Mouse (Mus musculus) CH12.LX (cell line): ENCODE data around the gene Rgl2. TPM values are rescaled to one million over a fixed set of nuclear protein-coding genes. Genes with fewer than 3 reads are reported as not detected.

Experiments used
- DNase-seq: peaks from one replicate; pipeline ENCODE4 v3.0.0-alpha.2; 2013; ENCODE audit errors: extremely low read depth
- H3K27ac ChIP-seq: 2 replicates; pipeline ENCODE4 v1.5.1; 2012; ENCODE audit warnings: low read depth, mild to moderate bottlenecking, control low read depth, moderate library complexity; ENCODE audit not compliant: insufficient read depth
- H3K27me3 ChIP-seq: replicated peaks from 2 replicates; pipeline ENCODE3; 2012; ENCODE audit warnings: inconsistent platforms
- H3K36me3 ChIP-seq, 2 experiments: replicated peaks in 1 of 2; 2 replicates each; pipeline versions ENCODE3 to v1.6.1; 2012; ENCODE audit warnings: inconsistent platforms in 1 of 2, low read length in 1 of 2, mild to moderate bottlenecking in 1 of 2, mixed read lengths in 1 of 2, moderate library complexity in 1 of 2; ENCODE audit not compliant: control insufficient read depth in 1 of 2, insufficient read depth in 1 of 2
- H3K4me1 ChIP-seq, 2 experiments: 2 replicates each; pipeline ENCODE4 v1.6.1; 2012; ENCODE audit warnings: inconsistent platforms in 1 of 2, moderate library complexity in 1 of 2; ENCODE audit not compliant: insufficient read depth in 2 of 2, control insufficient read depth in 1 of 2
- H3K4me2 ChIP-seq: 2 replicates; pipeline ENCODE4 v1.6.1; 2012; ENCODE audit warnings: low read depth, mild to moderate bottlenecking, control low read depth; ENCODE audit not compliant: poor library complexity, insufficient read depth, severe bottlenecking
- H3K4me3 ChIP-seq, 3 experiments: fragments of 150-350 bp in 1 of 3; sonication (generic) in 1 of 3; replicated peaks in 1 of 3; 2 replicates each; pipeline versions ENCODE3 to v1.5.1; 2011 to 2012; ENCODE audit warnings: low read depth in 2 of 3, low read length in 2 of 3, mild to moderate bottlenecking in 2 of 3, moderate library complexity in 2 of 3, control low read depth in 1 of 3, improper control_type of control experiment in 1 of 3, inconsistent platforms in 1 of 3, mixed read lengths in 1 of 3; ENCODE audit not compliant: poor library complexity in 1 of 3
- H3K79me2 ChIP-seq: replicated peaks from 2 replicates; pipeline ENCODE4 v1.6.1; 2012; ENCODE audit warnings: mild to moderate bottlenecking, moderate library complexity; ENCODE audit not compliant: control insufficient read depth, poor library complexity, insufficient read depth, severe bottlenecking; ENCODE audit errors: extremely low read depth
- H3K9ac ChIP-seq: 2 replicates; pipeline ENCODE4 v1.6.1; 2012; ENCODE audit warnings: low read depth, mild to moderate bottlenecking, control low read depth, moderate library complexity; ENCODE audit not compliant: insufficient read depth
- H3K9me3 ChIP-seq: replicated peaks from 2 replicates; pipeline ENCODE3; 2012; ENCODE audit warnings: low read length, inconsistent platforms, mixed read lengths
- CHD1 ChIP-seq: IDR thresholded peaks from 2 replicates; pipeline ENCODE4 v1.6.1; 2012; ENCODE audit warnings: low read depth, low read length, improper control_type of control experiment, inconsistent platforms
- CHD2 ChIP-seq: IDR thresholded peaks from 2 replicates; pipeline ENCODE4 v1.6.1; 2011; ENCODE audit warnings: low read length, improper control_type of control experiment
- CTCF ChIP-seq, 2 experiments: IDR thresholded peaks in 1 of 2; conservative IDR thresholded peaks in 1 of 2; 2 replicates each; pipeline ENCODE4 v1.5.1; 2011 to 2012; ENCODE audit warnings: low read depth in 2 of 2, low read length in 2 of 2, improper control_type of control experiment in 1 of 2, inconsistent platforms in 1 of 2, mild to moderate bottlenecking in 1 of 2, moderate library complexity in 1 of 2
- E2F4 ChIP-seq: IDR thresholded peaks from 2 replicates; pipeline ENCODE4 v1.6.1; 2011; ENCODE audit warnings: low read depth, low read length, improper control_type of control experiment; ENCODE audit not compliant: insufficient replicate concordance
- ELF1 ChIP-seq: IDR thresholded peaks from 2 replicates; pipeline ENCODE4 v1.6.1; 2014; ENCODE audit warnings: low read depth, mild to moderate bottlenecking, inconsistent platforms, low read length, improper control_type of control experiment
- EP300 ChIP-seq: IDR thresholded peaks from 2 replicates; pipeline ENCODE4 v1.6.1; 2011; ENCODE audit warnings: low read length, improper control_type of control experiment
- ETS1 ChIP-seq: conservative IDR thresholded peaks from 2 replicates; pipeline ENCODE4 v1.6.1; 2012; ENCODE audit warnings: low read depth, mild to moderate bottlenecking, inconsistent platforms, low read length, improper control_type of control experiment, moderate library complexity
- GABPA ChIP-seq: IDR thresholded peaks from 2 replicates; pipeline ENCODE4 v1.6.1; 2012; ENCODE audit warnings: low read depth, low read length, improper control_type of control experiment, inconsistent platforms; ENCODE audit not compliant: insufficient replicate concordance
- HCFC1 ChIP-seq: IDR thresholded peaks from 2 replicates; pipeline ENCODE4 v1.6.1; 2012; ENCODE audit warnings: low read depth, mild to moderate bottlenecking, inconsistent platforms, low read length, improper control_type of control experiment
- IRF4 ChIP-seq: IDR thresholded peaks from 2 replicates; pipeline ENCODE4 v1.6.1; 2014; ENCODE audit warnings: low read depth, mild to moderate bottlenecking, inconsistent platforms, low read length, improper control_type of control experiment
- JUN ChIP-seq: IDR thresholded peaks from 2 replicates; pipeline ENCODE4 v1.6.1; 2011; ENCODE audit warnings: low read depth, mild to moderate bottlenecking, low read length, improper control_type of control experiment, moderate library complexity; ENCODE audit not compliant: insufficient read depth
- JUND ChIP-seq: conservative IDR thresholded peaks from 2 replicates; pipeline ENCODE4 v1.6.1; 2011; ENCODE audit warnings: low read depth, low read length, improper control_type of control experiment
- KAT2A ChIP-seq: IDR thresholded peaks from 2 replicates; pipeline ENCODE4 v1.6.1; 2012; ENCODE audit warnings: low read length, improper control_type of control experiment, inconsistent platforms; ENCODE audit not compliant: insufficient replicate concordance
- MAFK ChIP-seq: IDR thresholded peaks from 2 replicates; pipeline ENCODE4 v1.6.1; 2011; ENCODE audit warnings: low read length, improper control_type of control experiment; ENCODE audit not compliant: insufficient replicate concordance
- MAX ChIP-seq: IDR thresholded peaks from 2 replicates; pipeline ENCODE4 v1.6.1; 2011; ENCODE audit warnings: low read length, improper control_type of control experiment
- MAZ ChIP-seq: IDR thresholded peaks from 2 replicates; pipeline ENCODE4 v1.6.1; 2012; ENCODE audit warnings: low read depth, mild to moderate bottlenecking, inconsistent platforms, low read length, improper control_type of control experiment, moderate library complexity
- MEF2A ChIP-seq: IDR thresholded peaks from 2 replicates; pipeline ENCODE4 v1.6.1; 2014; ENCODE audit warnings: low read depth, mild to moderate bottlenecking, inconsistent platforms, low read length, improper control_type of control experiment, borderline replicate concordance
- MXI1 ChIP-seq: IDR thresholded peaks from 2 replicates; pipeline ENCODE4 v1.6.1; 2011; ENCODE audit warnings: mild to moderate bottlenecking, low read depth, low read length, improper control_type of control experiment
- MYC ChIP-seq: IDR thresholded peaks from 2 replicates; pipeline ENCODE4 v1.6.1; 2011; ENCODE audit warnings: low read depth, mild to moderate bottlenecking, improper control_type of control experiment, low read length
- NELFE ChIP-seq: IDR thresholded peaks from 2 replicates; pipeline ENCODE4 v1.6.1; 2011; ENCODE audit warnings: low read depth, low read length, improper control_type of control experiment
- NRF1 ChIP-seq: IDR thresholded peaks from 2 replicates; pipeline ENCODE4 v1.6.1; 2014; ENCODE audit warnings: low read depth, mild to moderate bottlenecking, inconsistent platforms, low read length, improper control_type of control experiment, moderate library complexity
- PAX5 ChIP-seq: IDR thresholded peaks from 2 replicates; pipeline ENCODE4 v1.6.1; 2012; ENCODE audit warnings: low read length, inconsistent platforms, mixed read lengths
- POLR2A ChIP-seq: IDR thresholded peaks from 2 replicates; pipeline ENCODE4 v1.6.1; 2011; ENCODE audit warnings: low read depth, mild to moderate bottlenecking, improper control_type of control experiment, low read length
- POLR2AphosphoS2 ChIP-seq: IDR thresholded peaks from 2 replicates; pipeline ENCODE4 v1.6.1; 2011; ENCODE audit warnings: low read depth, low read length, improper control_type of control experiment
- RAD21 ChIP-seq: IDR thresholded peaks from 2 replicates; pipeline ENCODE4 v1.6.1; 2011; ENCODE audit warnings: low read depth, mild to moderate bottlenecking, low read length, improper control_type of control experiment, moderate library complexity
- RCOR1 ChIP-seq: conservative IDR thresholded peaks from 2 replicates; pipeline ENCODE4 v1.6.1; 2012; ENCODE audit warnings: low read depth, mild to moderate bottlenecking, inconsistent platforms, low read length, improper control_type of control experiment
- SIN3A ChIP-seq: IDR thresholded peaks from 2 replicates; pipeline ENCODE4 v1.6.1; 2012; ENCODE audit warnings: low read length, improper control_type of control experiment, inconsistent platforms
- SMC3 ChIP-seq: IDR thresholded peaks from 2 replicates; pipeline ENCODE4 v1.6.1; 2011; ENCODE audit warnings: low read depth, low read length, improper control_type of control experiment
- TBP ChIP-seq: conservative IDR thresholded peaks from 2 replicates; pipeline ENCODE4 v1.6.1; 2011; ENCODE audit warnings: low read depth, low read length, improper control_type of control experiment
- TCF12 ChIP-seq: IDR thresholded peaks from 2 replicates; pipeline ENCODE4 v1.6.1; 2014; ENCODE audit warnings: low read depth, mild to moderate bottlenecking, inconsistent platforms, low read length, improper control_type of control experiment
- UBTF ChIP-seq: IDR thresholded peaks from 2 replicates; pipeline ENCODE4 v1.6.1; 2012; ENCODE audit warnings: low read depth, mild to moderate bottlenecking, inconsistent platforms, low read length, improper control_type of control experiment, moderate library complexity
- USF1 ChIP-seq: IDR thresholded peaks from 2 replicates; pipeline ENCODE4 v1.6.1; 2014; ENCODE audit warnings: low read depth, mild to moderate bottlenecking, inconsistent platforms, low read length, improper control_type of control experiment
- USF2 ChIP-seq: conservative IDR thresholded peaks from 2 replicates; pipeline ENCODE4 v1.6.1; 2011; ENCODE audit warnings: low read depth, low read length, improper control_type of control experiment
- ZC3H11A ChIP-seq: IDR thresholded peaks from 2 replicates; pipeline ENCODE4 v1.6.1; 2012; ENCODE audit warnings: low read depth, mild to moderate bottlenecking, inconsistent platforms, low read length, improper control_type of control experiment
- ZKSCAN1 ChIP-seq: IDR thresholded peaks from 2 replicates; pipeline ENCODE4 v1.6.1; 2012; ENCODE audit warnings: low read depth, inconsistent platforms, low read length, improper control_type of control experiment, borderline replicate concordance
- ZMIZ1 ChIP-seq: IDR thresholded peaks from 2 replicates; pipeline ENCODE4 v1.6.1; 2012; ENCODE audit warnings: low read depth, mild to moderate bottlenecking, inconsistent platforms, low read length, improper control_type of control experiment
- ZNF384 ChIP-seq: IDR thresholded peaks from 2 replicates; pipeline ENCODE4 v1.6.1; 2012; ENCODE audit warnings: low read depth, low read length, improper control_type of control experiment, inconsistent platforms
- dilution Hi-C: fragments of 300-500 bp; cut with MboI; formaldehyde crosslinking; loops from 2 replicates; pipeline ENCODE4 v1.14.3; 2020; ENCODE audit warnings: low sequenced_read_pairs; ENCODE audit not compliant: extremely low pct_unique_long_range_greater_than_20kb, extremely low pct_ligation_motif_present
- in situ Hi-C: fragments of 300-500 bp; cut with MboI; formaldehyde crosslinking; loops from 3 replicates; pipeline ENCODE4 v1.14.3; 2019; ENCODE audit warnings: low sequenced_read_pairs, low pct_ligation_motif_present, low pct_unique_long_range_greater_than_20kb, mixed read lengths
- polyA plus RNA-seq: library from polyadenylated mRNA; unstranded; fragments of >175 nt; gene quantifications from 2 replicates; pipeline ENCODE4 v1.2.1, GENCODE M21; 2012; ENCODE audit warnings: low read depth; ENCODE audit not compliant: insufficient read length
- total RNA-seq, 2 experiments: library from RNA; depleted of rRNA; stranded (reverse); fragments of 300-350 nt in 1 of 2; fragments of >200 nt in 1 of 2; gene quantifications; 2 replicates each; pipeline ENCODE4 v1.2.3; 2012 to 2014

Gene Rgl2
- total and polyA plus RNA-seq, 3 experiments = 20.1 to 29.1 (median 25.6) TPM

DNA sequence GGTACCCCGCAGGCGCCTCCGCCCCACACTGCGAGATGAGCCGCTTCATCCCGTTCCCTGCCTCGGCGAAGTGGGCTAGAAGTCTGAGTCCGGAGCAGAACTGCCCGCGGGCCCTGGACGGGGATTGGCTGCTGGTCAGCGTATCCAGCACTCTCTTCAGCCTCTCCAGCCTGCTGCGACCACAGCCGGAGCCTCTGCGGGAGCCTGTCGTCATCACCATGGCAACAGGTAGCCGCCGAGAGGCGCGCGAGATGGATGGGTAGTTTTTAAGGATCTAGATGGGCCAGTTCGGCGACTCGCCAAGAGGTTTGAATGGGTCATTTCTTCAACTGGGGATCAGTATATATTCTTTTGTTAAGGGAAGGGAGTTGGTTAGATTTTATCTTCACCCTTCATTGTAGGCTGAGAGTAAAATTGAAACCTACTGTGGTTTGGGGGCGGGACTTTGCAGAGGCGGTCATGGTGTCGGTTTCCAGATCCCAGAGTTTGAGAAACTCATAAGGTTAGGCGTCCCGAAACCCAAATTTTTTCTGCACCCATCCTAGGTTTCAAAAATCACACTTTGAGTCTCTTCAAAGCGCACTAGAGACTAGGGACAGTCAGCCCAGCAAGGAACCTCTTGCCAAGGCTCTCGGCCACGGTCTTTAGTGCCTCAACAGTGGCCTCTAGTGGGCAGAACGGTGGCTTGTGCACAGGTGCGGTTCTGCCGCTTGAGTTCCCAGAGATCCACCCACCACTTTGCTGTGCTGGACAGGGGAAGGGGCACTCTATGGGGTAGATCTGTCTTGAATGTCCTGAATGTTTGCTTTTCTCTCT is 8.9 kb upstream of the Rgl2 start:
- peak overlapping the region; percentile 85 for H3K4me2 ChIP-seq
- peaks cover 27 to 38% of the 10 kb centered on the region in 2 experiments for H3K4me1 ChIP-seq
- dilution Hi-C loops = no loop called here
- TF ChIP-seq JUND (peak; percentile 65), E2F4 (no peak), USF1 (no peak), UBTF (no peak), MXI1 (peak; percentile 63; the same call in 1 of the 2 replicates), HCFC1 (no peak), CTCF (conservative IDR thresholded peaks at IDR 0.05 in 1 of 2, IDR thresholded peaks at IDR 0.05 in 1 of 2; ENCODE audit: low read depth in 2 of 2, low read length in 2 of 2) (peak; percentile 60 to 86), ZC3H11A (no peak), MAZ (no peak), MAX (peak; percentile 30; the same call in 1 of the 2 replicates), KAT2A (no peak), SMC3 (peak; percentile 48; the same call in 1 of the 2 replicates), ELF1 (0 out of 2 replicates have a peak, but pooled peaks have one; percentile 22), CHD1 (0 out of 2 replicates have a peak, but pooled peaks have one; percentile 73), ETS1 (peak; percentile 19; the same call in 1 of the 2 replicates), TCF12 (0 out of 2 replicates have a peak, but pooled peaks have one; percentile 23), JUN (0 out of 2 replicates have a peak, but pooled peaks have one; percentile 38), PAX5 (no peak), SIN3A (peak; percentile 91), NRF1 (0 out of 2 replicates have a peak, but pooled peaks have one; percentile 4), TBP (no peak), ZKSCAN1 (no peak), EP300 (no peak; the same call in none of the 2 replicates), POLR2AphosphoS2 (no peak), RAD21 (peak; percentile 39), IRF4 (peak; percentile 78), ZNF384 (no peak), MYC (0 out of 2 replicates have a peak, but pooled peaks have one; percentile 45), RCOR1 (peak; percentile 36; the same call in 1 of the 2 replicates), MEF2A (peak; percentile 37; the same call in 1 of the 2 replicates), CHD2 (no peak), USF2 (no peak), MAFK (no peak), POLR2A (no peak; the same call in 1 of the 2 replicates), NELFE (no peak), GABPA (no peak), ZMIZ1 (no peak; the same call in 1 of the 2 replicates)

More for the DNA sequence above, 8.9 kb upstream of the Rgl2 start:
- peaks cover 42 to 61% of the 10 kb centered on the region in 2 experiments for H3K36me3 ChIP-seq
- peak overlapping the region; percentile 81 for H3K9ac ChIP-seq
- H3K27ac ChIP-seq = peak overlapping the region; percentile 93
- H3K9me3 ChIP-seq = peaks cover 10% of the 10 kb centered on the region
- peaks cover 22% of the 10 kb centered on the region for H3K79me2 ChIP-seq
- no peaks in the 10 kb centered on the region for H3K27me3 ChIP-seq
- peak; percentile 85 for DNase-seq
- peak overlapping the region; percentile 71 to 99 (median 83) for H3K4me3 ChIP-seq
- in situ Hi-C loops = no loop called here
